Mouse (Mus musculus) CH12.LX (cell line): Measurements from ENCODE around the gene Map2. TPM values are rescaled to one million over a fixed set of nuclear protein-coding genes. Genes with fewer than 3 reads are reported as not detected.
A peak's percentile ranks its signal among the peaks of the same experiment; 100 is the strongest.

Experiments used
- DNase-seq: peaks from one replicate; pipeline ENCODE4 v3.0.0-alpha.2; 2013; ENCODE audit errors: extremely low read depth
- H3K27ac ChIP-seq: 2 replicates; pipeline ENCODE4 v1.5.1; 2012; ENCODE audit warnings: low read depth, mild to moderate bottlenecking, control low read depth, moderate library complexity; ENCODE audit not compliant: insufficient read depth
- H3K27me3 ChIP-seq: replicated peaks from 2 replicates; pipeline ENCODE3; 2012; ENCODE audit warnings: inconsistent platforms
- H3K36me3 ChIP-seq, 2 experiments: replicated peaks in 1 of 2; 2 replicates each; pipeline versions ENCODE3 to v1.6.1; 2012; ENCODE audit warnings: inconsistent platforms in 1 of 2, low read length in 1 of 2, mild to moderate bottlenecking in 1 of 2, mixed read lengths in 1 of 2, moderate library complexity in 1 of 2; ENCODE audit not compliant: control insufficient read depth in 1 of 2, insufficient read depth in 1 of 2
- H3K4me1 ChIP-seq, 2 experiments: 2 replicates each; pipeline ENCODE4 v1.6.1; 2012; ENCODE audit warnings: inconsistent platforms in 1 of 2, moderate library complexity in 1 of 2; ENCODE audit not compliant: insufficient read depth in 2 of 2, control insufficient read depth in 1 of 2
- H3K4me2 ChIP-seq: 2 replicates; pipeline ENCODE4 v1.6.1; 2012; ENCODE audit warnings: low read depth, mild to moderate bottlenecking, control low read depth; ENCODE audit not compliant: poor library complexity, insufficient read depth, severe bottlenecking
- H3K4me3 ChIP-seq, 3 experiments: fragments of 150-350 bp in 1 of 3; sonication (generic) in 1 of 3; replicated peaks in 1 of 3; 2 replicates each; pipeline versions ENCODE3 to v1.5.1; 2011 to 2012; ENCODE audit warnings: low read depth in 2 of 3, low read length in 2 of 3, mild to moderate bottlenecking in 2 of 3, moderate library complexity in 2 of 3, control low read depth in 1 of 3, improper control_type of control experiment in 1 of 3, inconsistent platforms in 1 of 3, mixed read lengths in 1 of 3; ENCODE audit not compliant: poor library complexity in 1 of 3
- H3K79me2 ChIP-seq: replicated peaks from 2 replicates; pipeline ENCODE4 v1.6.1; 2012; ENCODE audit warnings: mild to moderate bottlenecking, moderate library complexity; ENCODE audit not compliant: control insufficient read depth, poor library complexity, insufficient read depth, severe bottlenecking; ENCODE audit errors: extremely low read depth
- H3K9ac ChIP-seq: 2 replicates; pipeline ENCODE4 v1.6.1; 2012; ENCODE audit warnings: low read depth, mild to moderate bottlenecking, control low read depth, moderate library complexity; ENCODE audit not compliant: insufficient read depth
- H3K9me3 ChIP-seq: replicated peaks from 2 replicates; pipeline ENCODE3; 2012; ENCODE audit warnings: low read length, inconsistent platforms, mixed read lengths
- BHLHE40 ChIP-seq: IDR thresholded peaks from 2 replicates; pipeline ENCODE4 v1.6.1; 2011; ENCODE audit warnings: mild to moderate bottlenecking, low read depth, low read length, improper control_type of control experiment
- E2F4 ChIP-seq: IDR thresholded peaks from 2 replicates; pipeline ENCODE4 v1.6.1; 2011; ENCODE audit warnings: low read depth, low read length, improper control_type of control experiment; ENCODE audit not compliant: insufficient replicate concordance
- GABPA ChIP-seq: IDR thresholded peaks from 2 replicates; pipeline ENCODE4 v1.6.1; 2012; ENCODE audit warnings: low read depth, low read length, improper control_type of control experiment, inconsistent platforms; ENCODE audit not compliant: insufficient replicate concordance
- JUN ChIP-seq: IDR thresholded peaks from 2 replicates; pipeline ENCODE4 v1.6.1; 2011; ENCODE audit warnings: low read depth, mild to moderate bottlenecking, low read length, improper control_type of control experiment, moderate library complexity; ENCODE audit not compliant: insufficient read depth
- JUND ChIP-seq: conservative IDR thresholded peaks from 2 replicates; pipeline ENCODE4 v1.6.1; 2011; ENCODE audit warnings: low read depth, low read length, improper control_type of control experiment
- MAX ChIP-seq: IDR thresholded peaks from 2 replicates; pipeline ENCODE4 v1.6.1; 2011; ENCODE audit warnings: low read length, improper control_type of control experiment
- MAZ ChIP-seq: IDR thresholded peaks from 2 replicates; pipeline ENCODE4 v1.6.1; 2012; ENCODE audit warnings: low read depth, mild to moderate bottlenecking, inconsistent platforms, low read length, improper control_type of control experiment, moderate library complexity
- MXI1 ChIP-seq: IDR thresholded peaks from 2 replicates; pipeline ENCODE4 v1.6.1; 2011; ENCODE audit warnings: mild to moderate bottlenecking, low read depth, low read length, improper control_type of control experiment
- MYC ChIP-seq: IDR thresholded peaks from 2 replicates; pipeline ENCODE4 v1.6.1; 2011; ENCODE audit warnings: low read depth, mild to moderate bottlenecking, improper control_type of control experiment, low read length
- PAX5 ChIP-seq: IDR thresholded peaks from 2 replicates; pipeline ENCODE4 v1.6.1; 2012; ENCODE audit warnings: low read length, inconsistent platforms, mixed read lengths
- POLR2A ChIP-seq: IDR thresholded peaks from 2 replicates; pipeline ENCODE4 v1.6.1; 2011; ENCODE audit warnings: low read depth, mild to moderate bottlenecking, improper control_type of control experiment, low read length
- POLR2AphosphoS2 ChIP-seq: IDR thresholded peaks from 2 replicates; pipeline ENCODE4 v1.6.1; 2011; ENCODE audit warnings: low read depth, low read length, improper control_type of control experiment
- RAD21 ChIP-seq: IDR thresholded peaks from 2 replicates; pipeline ENCODE4 v1.6.1; 2011; ENCODE audit warnings: low read depth, mild to moderate bottlenecking, low read length, improper control_type of control experiment, moderate library complexity
- SMC3 ChIP-seq: IDR thresholded peaks from 2 replicates; pipeline ENCODE4 v1.6.1; 2011; ENCODE audit warnings: low read depth, low read length, improper control_type of control experiment
- TBP ChIP-seq: conservative IDR thresholded peaks from 2 replicates; pipeline ENCODE4 v1.6.1; 2011; ENCODE audit warnings: low read depth, low read length, improper control_type of control experiment
- TCF12 ChIP-seq: IDR thresholded peaks from 2 replicates; pipeline ENCODE4 v1.6.1; 2014; ENCODE audit warnings: low read depth, mild to moderate bottlenecking, inconsistent platforms, low read length, improper control_type of control experiment
- UBTF ChIP-seq: IDR thresholded peaks from 2 replicates; pipeline ENCODE4 v1.6.1; 2012; ENCODE audit warnings: low read depth, mild to moderate bottlenecking, inconsistent platforms, low read length, improper control_type of control experiment, moderate library complexity
- ZC3H11A ChIP-seq: IDR thresholded peaks from 2 replicates; pipeline ENCODE4 v1.6.1; 2012; ENCODE audit warnings: low read depth, mild to moderate bottlenecking, inconsistent platforms, low read length, improper control_type of control experiment
- ZKSCAN1 ChIP-seq: IDR thresholded peaks from 2 replicates; pipeline ENCODE4 v1.6.1; 2012; ENCODE audit warnings: low read depth, inconsistent platforms, low read length, improper control_type of control experiment, borderline replicate concordance
- dilution Hi-C: fragments of 300-500 bp; cut with MboI; formaldehyde crosslinking; loops from 2 replicates; pipeline ENCODE4 v1.14.3; 2020; ENCODE audit warnings: low sequenced_read_pairs; ENCODE audit not compliant: extremely low pct_unique_long_range_greater_than_20kb, extremely low pct_ligation_motif_present
- in situ Hi-C: fragments of 300-500 bp; cut with MboI; formaldehyde crosslinking; loops from 3 replicates; pipeline ENCODE4 v1.14.3; 2019; ENCODE audit warnings: low sequenced_read_pairs, low pct_ligation_motif_present, low pct_unique_long_range_greater_than_20kb, mixed read lengths
- polyA plus RNA-seq: library from polyadenylated mRNA; unstranded; fragments of >175 nt; gene quantifications from 2 replicates; pipeline ENCODE4 v1.2.1, GENCODE M21; 2012; ENCODE audit warnings: low read depth; ENCODE audit not compliant: insufficient read length
- total RNA-seq, 2 experiments: library from RNA; depleted of rRNA; stranded (reverse); fragments of 300-350 nt in 1 of 2; fragments of >200 nt in 1 of 2; gene quantifications; 2 replicates each; pipeline ENCODE4 v1.2.3; 2012 to 2014

Map2 gene
- total and polyA plus RNA-seq, 3 experiments, result 1.5 to 6.5 (median 5.9) TPM

- in situ Hi-C loops (no loop called here), dilution Hi-C loops (no loop called here)
- no peaks in the 10 kb centered on the region for H3K9me3 ChIP-seq
- no peak overlapping the region for H3K27ac ChIP-seq
- peaks cover 0 to 21% of the 10 kb centered on the region in 2 experiments; a peak in 2 of 4 replicates for H3K4me1 ChIP-seq
- no peak overlapping the region for H3K9ac ChIP-seq
- H3K27me3 ChIP-seq, result no peaks in the 10 kb centered on the region
- H3K79me2 ChIP-seq, result no peaks in the 10 kb centered on the region
- TF ChIP-seq E2F4 (no peak), PAX5 (no peak), ZC3H11A (no peak), MAX (no peak), MAZ (no peak), JUN (no peak), ZKSCAN1 (no peak), SMC3 (no peak), POLR2AphosphoS2 (no peak), TCF12 (no peak), BHLHE40 (no peak), UBTF (no peak), MYC (no peak), JUND (no peak), TBP (no peak), GABPA (no peak), MXI1 (no peak), POLR2A (no peak)
- no peaks in the 10 kb centered on the region for H3K36me3 ChIP-seq
- DNase-seq, result peak; percentile 40
- H3K4me2 ChIP-seq, result no peak overlapping the region
- no peak overlapping the region for H3K4me3 ChIP-seq
These were observed 1.7 kb downstream of the Map2 start for GRCm38 (mm10) chr1:66176838-66177105.

- dilution Hi-C loops, result no loop called here
These were observed 2.6 kb downstream of the Map2 start for GRCm38 (mm10) chr1:66177489-66178170.

More at GRCm38 (mm10) chr1:66177489-66178170, 2.6 kb downstream of the Map2 start:
- Histone ChIP-seq H3K9ac (no peak overlapping the region), H3K27me3 (no peaks in the 10 kb centered on the region), H3K4me1 (peaks cover 0 to 21% of the 10 kb centered on the region in 2 experiments; a peak in 2 of 4 replicates), H3K9me3 (no peaks in the 10 kb centered on the region), H3K79me2 (no peaks in the 10 kb centered on the region), H3K36me3 (no peaks in the 10 kb centered on the region), H3K4me3 (no peak overlapping the region), H3K27ac (no peak overlapping the region), H3K4me2 (no peak overlapping the region)
- in situ Hi-C loops, result no loop called here
- peak; percentile 31 for DNase-seq
- TF ChIP-seq POLR2A, result no peak
- peak; percentile 4 for TF ChIP-seq RAD21
